Mouse (Mus musculus): ENCODE measurements around the gene Nap1l5. TPM values are rescaled to one million over a fixed set of nuclear protein-coding genes. Genes with fewer than 3 reads are reported as not detected.
A peak's percentile ranks its signal among the peaks of the same experiment; 100 is the strongest.

Nap1l5 gene
- 82.8 and 111 TPM in 2 replicates for polyA plus RNA-seq (2015; fragmentation: Nextera tagmentation; extraction: Ambion mirVana)

GRCm38 (mm10) chr6:58906852-58907261, at the start of gene Nap1l5:
Gene Nap1l5 (minus strand): TSS chr6:58907076.
- Histone ChIP-seq H3K36me3 (ENCODE audit: control insufficient read depth, insufficient read depth) (peaks cover 13% of the 10 kb centered on the region), H3K9ac (replicated peaks; ENCODE audit: low read depth, low read length) (peak within 1 kb of the TSS; percentile 54), H3K27me3 (replicated peaks; ENCODE audit: control insufficient read depth, insufficient read depth, low read length) (no peaks in the 10 kb centered on the region), H3K4me2 (ENCODE audit: low read length) (peak within 1 kb of the TSS; percentile 68), H3K4me3 (replicated peaks; ENCODE audit: low read length) (peak within 1 kb of the TSS; percentile 51), H3K4me1 (replicated peaks; ENCODE audit: control insufficient read depth, insufficient read depth, low read length) (peaks cover 12% of the 10 kb centered on the region), H3K27ac (ENCODE audit: low read length) (no peak within 1 kb of the TSS; the same call in 1 of the 2 replicates), H3K9me3 (ENCODE audit: control insufficient read depth, low read length) (peaks cover 19% of the 10 kb centered on the region)
- 45% methylated on average over 34 of the region's 34 CpGs for WGBS
- ATAC-seq = peak; percentile 91

- H3K4me2 ChIP-seq (ENCODE audit: low read length) = no peak overlapping the region
- no peak overlapping the region for H3K4me3 ChIP-seq (replicated peaks; ENCODE audit: low read length)
- no peak overlapping the region for H3K9ac ChIP-seq (replicated peaks; ENCODE audit: low read depth, low read length)
- ATAC-seq = no peak
- no peak overlapping the region for H3K27ac ChIP-seq (ENCODE audit: low read length)
- no peaks in the 10 kb centered on the region for H3K27me3 ChIP-seq (replicated peaks; ENCODE audit: control insufficient read depth, insufficient read depth, low read length)
- no peaks in the 10 kb centered on the region for H3K9me3 ChIP-seq (ENCODE audit: control insufficient read depth, low read length)
- WGBS = 90% methylated on average over 2 of the region's 2 CpGs
- no peaks in the 10 kb centered on the region for H3K36me3 ChIP-seq (ENCODE audit: control insufficient read depth, insufficient read depth)
- H3K4me1 ChIP-seq (replicated peaks; ENCODE audit: control insufficient read depth, insufficient read depth, low read length) = no peaks in the 10 kb centered on the region
Measured at GRCm38 (mm10) chr6:58951128-58951992, 44.5 kb upstream of the Nap1l5 start.

GRCm38 (mm10) chr6:58950410-58950809, 43.5 kb upstream of the Nap1l5 start:
- ATAC-seq = no peak
- WGBS = 96% methylated on average over 1 of the region's 1 CpGs

GRCm38 (mm10) chr6:58946840-58947239, 40.0 kb upstream of the Nap1l5 start:
- Histone ChIP-seq H3K9me3 (ENCODE audit: control insufficient read depth, low read length) (no peaks in the 10 kb centered on the region), H3K4me3 (replicated peaks; ENCODE audit: low read length) (no peak overlapping the region), H3K4me1 (replicated peaks; ENCODE audit: control insufficient read depth, insufficient read depth, low read length) (no peaks in the 10 kb centered on the region), H3K36me3 (ENCODE audit: control insufficient read depth, insufficient read depth) (no peaks in the 10 kb centered on the region), H3K9ac (replicated peaks; ENCODE audit: low read depth, low read length) (no peak overlapping the region), H3K4me2 (ENCODE audit: low read length) (no peak overlapping the region), H3K27me3 (replicated peaks; ENCODE audit: control insufficient read depth, insufficient read depth, low read length) (no peaks in the 10 kb centered on the region), H3K27ac (ENCODE audit: low read length) (no peak overlapping the region)
- 57% methylated on average over 4 of the region's 4 CpGs for WGBS
- ATAC-seq = no peak

More at GRCm38 (mm10) chr6:58950410-58950809, 43.5 kb upstream of the Nap1l5 start:
- Histone ChIP-seq H3K4me3 (replicated peaks; ENCODE audit: low read length) (no peak overlapping the region), H3K9me3 (ENCODE audit: control insufficient read depth, low read length) (no peaks in the 10 kb centered on the region), H3K27ac (ENCODE audit: low read length) (no peak overlapping the region), H3K36me3 (ENCODE audit: control insufficient read depth, insufficient read depth) (no peaks in the 10 kb centered on the region), H3K9ac (replicated peaks; ENCODE audit: low read depth, low read length) (no peak overlapping the region), H3K4me1 (replicated peaks; ENCODE audit: control insufficient read depth, insufficient read depth, low read length) (no peaks in the 10 kb centered on the region), H3K4me2 (ENCODE audit: low read length) (no peak overlapping the region), H3K27me3 (replicated peaks; ENCODE audit: control insufficient read depth, insufficient read depth, low read length) (no peaks in the 10 kb centered on the region)

- H3K27ac ChIP-seq (ENCODE audit: low read length) = no peak overlapping the region
- WGBS = 68% methylated on average over 2 of the region's 2 CpGs
- no peak for ATAC-seq
Measured at GRCm38 (mm10) chr6:58946246-58946645, 39.4 kb upstream of the Nap1l5 start.

GRCm38 (mm10) chr6:58943958-58944357, 37.1 kb upstream of the Nap1l5 start:
- Histone ChIP-seq H3K9me3 (ENCODE audit: control insufficient read depth, low read length) (no peaks in the 10 kb centered on the region), H3K4me1 (replicated peaks; ENCODE audit: control insufficient read depth, insufficient read depth, low read length) (no peaks in the 10 kb centered on the region), H3K9ac (replicated peaks; ENCODE audit: low read depth, low read length) (no peak overlapping the region), H3K36me3 (ENCODE audit: control insufficient read depth, insufficient read depth) (no peaks in the 10 kb centered on the region), H3K4me3 (replicated peaks; ENCODE audit: low read length) (no peak overlapping the region), H3K27me3 (replicated peaks; ENCODE audit: control insufficient read depth, insufficient read depth, low read length) (no peaks in the 10 kb centered on the region), H3K4me2 (ENCODE audit: low read length) (no peak overlapping the region), H3K27ac (ENCODE audit: low read length) (no peak overlapping the region)
- no peak for ATAC-seq
- WGBS = 95% methylated on average over 3 of the region's 3 CpGs

More at GRCm38 (mm10) chr6:58946246-58946645, 39.4 kb upstream of the Nap1l5 start:
- Histone ChIP-seq H3K4me2 (ENCODE audit: low read length) (no peak overlapping the region), H3K36me3 (ENCODE audit: control insufficient read depth, insufficient read depth) (no peaks in the 10 kb centered on the region), H3K4me1 (replicated peaks; ENCODE audit: control insufficient read depth, insufficient read depth, low read length) (no peaks in the 10 kb centered on the region), H3K9ac (replicated peaks; ENCODE audit: low read depth, low read length) (no peak overlapping the region), H3K27me3 (replicated peaks; ENCODE audit: control insufficient read depth, insufficient read depth, low read length) (no peaks in the 10 kb centered on the region), H3K4me3 (replicated peaks; ENCODE audit: low read length) (no peak overlapping the region), H3K9me3 (ENCODE audit: control insufficient read depth, low read length) (no peaks in the 10 kb centered on the region)

GRCm38 (mm10) chr6:58942276-58942675, 35.4 kb upstream of the Nap1l5 start:
- H3K36me3 ChIP-seq (ENCODE audit: control insufficient read depth, insufficient read depth) = no peaks in the 10 kb centered on the region
- 69% methylated on average over 2 of the region's 2 CpGs for WGBS

GRCm38 (mm10) chr6:58937726-58938125, 30.9 kb upstream of the Nap1l5 start:
- no peak for ATAC-seq
- H3K4me1 ChIP-seq (replicated peaks; ENCODE audit: control insufficient read depth, insufficient read depth, low read length) = peaks cover 16% of the 10 kb centered on the region

More at GRCm38 (mm10) chr6:58942276-58942675, 35.4 kb upstream of the Nap1l5 start:
- H3K27me3 ChIP-seq (replicated peaks; ENCODE audit: control insufficient read depth, insufficient read depth, low read length) = no peaks in the 10 kb centered on the region
- no peak overlapping the region for H3K4me3 ChIP-seq (replicated peaks; ENCODE audit: low read length)
- H3K27ac ChIP-seq (ENCODE audit: low read length) = no peak overlapping the region
- H3K9me3 ChIP-seq (ENCODE audit: control insufficient read depth, low read length) = no peaks in the 10 kb centered on the region
- H3K9ac ChIP-seq (replicated peaks; ENCODE audit: low read depth, low read length) = no peak overlapping the region
- 0 out of 2 replicates have a peak, but pooled peaks have one; percentile 31 for ATAC-seq
- H3K4me1 ChIP-seq (replicated peaks; ENCODE audit: control insufficient read depth, insufficient read depth, low read length) = no peaks in the 10 kb centered on the region
- H3K4me2 ChIP-seq (ENCODE audit: low read length) = no peak overlapping the region

GRCm38 (mm10) chr6:58934144-58934543, 27.3 kb upstream of the Nap1l5 start:
- H3K36me3 ChIP-seq (ENCODE audit: control insufficient read depth, insufficient read depth) = no peaks in the 10 kb centered on the region
- no peak overlapping the region for H3K9ac ChIP-seq (replicated peaks; ENCODE audit: low read depth, low read length)
- H3K27me3 ChIP-seq (replicated peaks; ENCODE audit: control insufficient read depth, insufficient read depth, low read length) = no peaks in the 10 kb centered on the region
- peak; percentile 27 for ATAC-seq
- H3K27ac ChIP-seq (ENCODE audit: low read length) = peak overlapping the region; percentile 62
- no peak overlapping the region for H3K4me3 ChIP-seq (replicated peaks; ENCODE audit: low read length)
- H3K9me3 ChIP-seq (ENCODE audit: control insufficient read depth, low read length) = no peaks in the 10 kb centered on the region
- H3K4me1 ChIP-seq (replicated peaks; ENCODE audit: control insufficient read depth, insufficient read depth, low read length) = peaks cover 31% of the 10 kb centered on the region
- no peak overlapping the region for H3K4me2 ChIP-seq (ENCODE audit: low read length)
- 16% methylated on average over 4 of the region's 4 CpGs for whole genome bisulfite sequencing

More at GRCm38 (mm10) chr6:58937726-58938125, 30.9 kb upstream of the Nap1l5 start:
- Histone ChIP-seq H3K4me2 (ENCODE audit: low read length) (no peak overlapping the region), H3K9ac (replicated peaks; ENCODE audit: low read depth, low read length) (no peak overlapping the region), H3K4me3 (replicated peaks; ENCODE audit: low read length) (no peak overlapping the region), H3K27ac (ENCODE audit: low read length) (no peak overlapping the region), H3K27me3 (replicated peaks; ENCODE audit: control insufficient read depth, insufficient read depth, low read length) (no peaks in the 10 kb centered on the region), H3K9me3 (ENCODE audit: control insufficient read depth, low read length) (no peaks in the 10 kb centered on the region), H3K36me3 (ENCODE audit: control insufficient read depth, insufficient read depth) (no peaks in the 10 kb centered on the region)

Measured in forebrain, embryonic 16.5 days (tissue).